Mouse (Mus musculus) liver, embryonic 14.5 days (tissue): Measurements from ENCODE around the gene Ush1g.

Experiments used
- CTCF ChIP-seq: IDR thresholded peaks from 2 replicates; pipeline ENCODE4 v1.5.1; 2016; ENCODE audit warnings: antibody characterized with exemption, low read depth, control low read depth
- EP300 ChIP-seq: IDR thresholded peaks from 2 replicates; pipeline ENCODE4 v1.6.1; 2016; ENCODE audit warnings: antibody characterized with exemption, low read depth

DNA sequence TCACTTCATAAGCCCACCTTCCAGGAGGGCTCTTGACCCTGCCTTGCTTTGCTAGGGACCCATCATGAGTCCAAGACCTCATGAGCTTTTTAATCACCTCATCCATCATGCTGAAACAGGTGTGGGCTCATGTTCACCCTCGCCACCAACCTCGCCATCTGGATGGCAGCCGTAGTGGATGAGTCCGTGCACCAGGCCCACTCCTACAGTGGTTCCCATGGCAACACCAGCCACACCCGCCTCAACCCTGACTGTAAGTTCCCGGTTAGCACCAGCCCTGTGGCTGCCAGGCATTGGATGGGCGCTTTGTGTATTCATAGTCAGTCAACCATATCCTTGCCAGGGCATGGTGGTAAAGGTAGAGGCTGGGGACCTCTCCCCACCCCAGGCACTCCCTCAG lies 4.9 kb upstream of the Ush1g start:
- TF ChIP-seq EP300: no peak
- TF ChIP-seq CTCF: no peak
